Mouse (Mus musculus) forebrain, embryonic 14.5 days (tissue): ENCODE results near the gene Fgfr2. TPM values are rescaled to one million over a fixed set of nuclear protein-coding genes. Genes with fewer than 3 reads are reported as not detected.
A peak's percentile ranks its signal among the peaks of the same experiment; 100 is the strongest.
"Not testable (repeated sequence)": the region's sequence is repeated elsewhere in the genome, so short reads cannot be mapped to it uniquely, and the experiment has no call there.

Source experiments
- ATAC-seq: fragments of 200-750 bp; cut with Nextera tagmentation; 2 replicates; pipeline ENCODE4 v1.8.0; 2017; ENCODE audit warnings: mild to moderate bottlenecking, moderate library complexity
- DNase-seq: peaks from one replicate; pipeline ENCODE4 v3.0.0-alpha.2; 2015; ENCODE audit warnings: low spot score
- H3K27ac ChIP-seq: fragments of 300-500 bp; sonication (generic); 2 replicates; pipeline ENCODE4 v1.5.1; 2014; ENCODE audit warnings: low read depth, mild to moderate bottlenecking, control low read depth, low read length, moderate library complexity
- H3K27me3 ChIP-seq: fragments of 300-500 bp; sonication (generic); replicated peaks from 2 replicates; pipeline ENCODE4 v1.6.1; 2014; ENCODE audit warnings: low read length, control low read depth, mixed read lengths; ENCODE audit not compliant: control insufficient read depth, insufficient read depth
- H3K36me3 ChIP-seq: fragments of 300-500 bp; sonication (generic); 2 replicates; pipeline ENCODE4 v1.6.1; 2014; ENCODE audit warnings: low read length, control low read depth; ENCODE audit not compliant: control insufficient read depth, insufficient read depth
- H3K4me1 ChIP-seq: fragments of 300-500 bp; sonication (generic); 2 replicates; pipeline ENCODE4 v1.6.1; 2014; ENCODE audit warnings: antibody characterized with exemption, low read length, control low read depth; ENCODE audit not compliant: control insufficient read depth, insufficient read depth
- H3K4me2 ChIP-seq: fragments of 300-500 bp; sonication (generic); 2 replicates; pipeline ENCODE4 v1.6.1; 2014; ENCODE audit warnings: mild to moderate bottlenecking, control low read depth, low read length
- H3K4me3 ChIP-seq: fragments of 300-500 bp; sonication (generic); 2 replicates; pipeline ENCODE4 v1.5.1; 2014; ENCODE audit warnings: low read depth, low read length, control low read depth
- H3K9ac ChIP-seq: fragments of 300-500 bp; sonication (generic); 2 replicates; pipeline ENCODE4 v1.6.1; 2014; ENCODE audit warnings: mild to moderate bottlenecking, low read length, control low read depth, moderate library complexity
- H3K9me3 ChIP-seq: fragments of 300-500 bp; sonication (generic); replicated peaks from 2 replicates; pipeline ENCODE4 v1.6.1; 2016; ENCODE audit warnings: low read length, control low read depth, mixed read lengths; ENCODE audit not compliant: control insufficient read depth
- WGBS: fragments of 180-500 bp; shearing (Covaris S2); extraction: QIAGEN DNeasy Blood & Tissue Kit; methylation state at CpG from one replicate; pipeline ENCODE4 v1.1.7; 2014; 5-methylcytosine and 5-hydroxymethylcytosine counted together
- polyA plus RNA-seq: library from polyadenylated mRNA; unstranded; fragments of >200 nt; fragmentation: Nextera tagmentation; extraction: Ambion mirVana; gene quantifications from 2 replicates; pipeline ENCODE4 v1.2.1, GENCODE M21; 2014

Gene Fgfr2
- polyA plus RNA-seq, 1 experiment from 2014 or later: 35.9 TPM

DNA sequence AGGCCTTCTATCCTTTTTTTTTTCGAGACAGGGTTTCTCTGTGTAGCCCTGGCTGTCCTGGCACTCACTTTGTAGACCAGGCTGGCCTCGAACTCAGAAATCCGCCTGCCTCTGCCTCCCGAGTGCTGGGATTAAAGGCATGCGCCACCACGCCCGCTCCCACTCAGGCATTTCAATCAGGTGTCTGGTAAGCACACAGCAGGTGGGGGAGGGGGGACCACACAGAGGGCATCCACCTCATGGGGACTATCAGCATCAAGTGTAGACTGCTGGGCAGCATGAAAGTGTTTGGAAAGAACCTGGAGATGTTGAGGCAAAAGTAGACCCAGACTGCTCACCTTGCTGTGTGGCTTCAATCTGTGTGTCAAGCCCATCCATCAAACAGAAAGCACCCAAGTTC, 27.5 kb downstream of the Fgfr2 start:
- not testable (repeated sequence) for H3K27me3 ChIP-seq, ATAC-seq, DNase-seq, H3K36me3 ChIP-seq, H3K27ac ChIP-seq, H3K9ac ChIP-seq, H3K4me2 ChIP-seq, H3K4me3 ChIP-seq, H3K9me3 ChIP-seq
- WGBS: 86% methylated on average over 7 of the region's 7 CpGs
- H3K4me1 ChIP-seq: peaks cover 16% of the 10 kb centered on the region

DNA sequence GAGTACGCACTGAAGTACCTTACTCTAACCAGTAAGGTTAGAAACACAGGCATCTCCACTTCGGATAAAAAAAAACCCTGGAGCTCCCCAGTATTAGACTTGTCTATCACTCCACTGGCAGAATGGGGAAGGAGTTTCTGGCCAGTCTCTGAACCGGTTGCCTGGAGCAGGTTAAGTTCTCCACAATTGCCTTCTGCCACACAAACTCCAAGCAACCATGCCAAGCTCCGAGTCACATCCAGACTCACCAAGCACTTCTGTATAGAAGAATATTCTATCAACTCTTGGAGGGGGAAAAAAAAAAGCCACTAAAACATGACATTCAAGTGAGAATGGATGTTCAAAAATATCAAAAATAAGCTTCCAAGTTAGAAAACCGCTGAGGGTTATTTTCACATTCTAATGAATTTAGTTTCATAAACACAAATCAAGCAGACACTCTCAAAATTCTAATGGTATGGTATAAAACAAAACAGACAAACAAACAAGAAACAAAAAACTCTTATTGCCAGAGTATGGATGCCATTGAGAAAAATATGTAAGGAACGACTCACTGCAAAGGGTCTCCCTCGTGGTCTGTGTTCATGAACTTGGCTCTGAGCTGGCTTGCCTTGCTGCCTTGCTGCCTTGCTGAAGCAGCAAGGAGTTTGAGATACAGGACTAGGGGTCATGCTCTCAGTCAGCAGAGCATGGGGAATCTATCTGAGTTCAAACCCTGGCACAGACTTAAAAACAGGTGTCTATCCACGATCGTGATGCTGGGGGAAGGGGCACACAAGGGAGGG, 28.2 kb downstream of the Fgfr2 start:
- H3K4me3 ChIP-seq: no peak overlapping the region
- WGBS: 80% methylated on average over 9 of the region's 9 CpGs
- no peak overlapping the region for H3K9ac ChIP-seq
- H3K4me1 ChIP-seq: peaks cover 17% of the 10 kb centered on the region
- H3K9me3 ChIP-seq: no peaks in the 10 kb centered on the region
- DNase-seq: no peak
- no peaks in the 10 kb centered on the region; the same call in 1 of the 2 replicates for H3K36me3 ChIP-seq
- no peak overlapping the region for H3K4me2 ChIP-seq
- H3K27ac ChIP-seq: no peak overlapping the region
- H3K27me3 ChIP-seq: no peaks in the 10 kb centered on the region
- ATAC-seq: no peak

DNA sequence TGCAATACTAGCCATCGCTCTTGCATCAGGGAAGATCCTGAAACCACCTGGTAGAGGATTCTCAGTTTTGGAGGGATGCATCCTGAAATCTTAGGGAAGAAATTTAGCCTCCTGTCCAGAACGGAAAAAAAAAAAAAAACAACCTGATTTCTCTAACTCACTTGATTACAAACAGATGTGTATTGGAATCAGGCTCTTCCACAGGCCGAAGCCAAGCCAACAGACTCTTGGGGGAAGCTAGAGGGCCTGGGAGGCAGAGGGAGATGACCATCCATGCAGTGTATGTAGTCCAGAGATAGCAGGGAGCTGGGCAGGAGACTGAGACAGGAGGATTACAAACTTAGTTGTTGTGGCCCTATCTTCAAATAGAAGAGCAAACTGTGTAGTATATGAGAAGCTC, 29.0 kb downstream of the Fgfr2 start:
- H3K27me3 ChIP-seq: no peaks in the 10 kb centered on the region
- DNase-seq (no peak), ATAC-seq (no peak)
- peaks cover 15% of the 10 kb centered on the region for H3K4me1 ChIP-seq
- no peaks in the 10 kb centered on the region; the same call in 1 of the 2 replicates for H3K36me3 ChIP-seq
- H3K9me3 ChIP-seq: no peaks in the 10 kb centered on the region
- no peak overlapping the region for H3K4me2 ChIP-seq
- H3K9ac ChIP-seq: no peak overlapping the region
- WGBS: 90% methylated on average over 3 of the region's 3 CpGs
- H3K27ac ChIP-seq: no peak overlapping the region
- H3K4me3 ChIP-seq: no peak overlapping the region

DNA sequence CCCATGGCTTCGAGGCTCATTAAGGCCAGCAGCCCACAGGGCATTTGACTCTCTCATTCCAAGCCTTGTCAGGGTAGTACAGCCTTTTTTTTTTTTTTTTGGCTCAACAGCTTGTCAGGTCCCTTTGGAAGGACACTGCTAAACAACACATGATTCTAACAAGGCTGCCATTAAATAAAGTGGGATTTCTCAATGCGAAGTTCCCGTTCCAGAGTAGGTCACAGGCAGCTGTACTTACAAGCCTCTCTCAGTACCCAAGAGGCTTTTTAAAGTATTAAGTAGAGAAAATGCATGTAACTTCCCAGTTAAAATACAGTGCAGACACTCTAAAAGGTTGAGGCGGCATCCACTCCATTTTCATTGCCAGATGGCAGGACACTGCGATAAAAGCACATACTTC, 29.4 kb downstream of the Fgfr2 start:
- Histone ChIP-seq H3K4me1 (peaks cover 18% of the 10 kb centered on the region), H3K4me3 (no peak overlapping the region), H3K27ac (no peak overlapping the region), H3K36me3 (no peaks in the 10 kb centered on the region; the same call in 1 of the 2 replicates), H3K9ac (no peak overlapping the region), H3K4me2 (no peak overlapping the region), H3K27me3 (no peaks in the 10 kb centered on the region), H3K9me3 (no peaks in the 10 kb centered on the region)
- 81% methylated on average over 5 of the region's 5 CpGs for WGBS
- ATAC-seq: no peak
- DNase-seq: no peak

DNA sequence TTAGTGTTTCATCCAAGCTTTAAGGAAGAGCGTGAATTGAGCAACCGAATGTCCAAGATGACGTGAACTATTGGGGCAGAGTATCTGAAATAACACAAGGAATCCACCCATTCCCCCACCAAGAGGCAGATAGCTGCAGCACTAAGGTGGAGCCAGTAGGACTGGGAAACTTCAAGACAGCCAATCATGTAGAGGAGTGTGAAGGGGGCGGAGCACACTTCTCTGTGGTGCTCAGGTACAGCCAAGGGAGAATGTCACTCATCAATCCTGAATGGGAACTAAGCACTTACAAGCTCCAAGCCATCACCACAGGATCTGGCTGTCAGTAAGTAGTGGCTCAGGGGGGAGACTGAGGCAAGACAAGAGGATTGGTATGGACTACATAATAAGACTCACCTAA, 32.5 kb downstream of the Fgfr2 start:
- Histone ChIP-seq H3K4me2 (no peak overlapping the region), H3K9me3 (no peaks in the 10 kb centered on the region), H3K4me3 (no peak overlapping the region), H3K9ac (no peak overlapping the region), H3K4me1 (peaks cover 23% of the 10 kb centered on the region), H3K36me3 (no peaks in the 10 kb centered on the region), H3K27ac (peak overlapping the region; percentile 11; the same call in 1 of the 2 replicates), H3K27me3 (no peaks in the 10 kb centered on the region)
- no peak for ATAC-seq
- WGBS: 81% methylated on average over 4 of the region's 4 CpGs
- DNase-seq: no peak

DNA sequence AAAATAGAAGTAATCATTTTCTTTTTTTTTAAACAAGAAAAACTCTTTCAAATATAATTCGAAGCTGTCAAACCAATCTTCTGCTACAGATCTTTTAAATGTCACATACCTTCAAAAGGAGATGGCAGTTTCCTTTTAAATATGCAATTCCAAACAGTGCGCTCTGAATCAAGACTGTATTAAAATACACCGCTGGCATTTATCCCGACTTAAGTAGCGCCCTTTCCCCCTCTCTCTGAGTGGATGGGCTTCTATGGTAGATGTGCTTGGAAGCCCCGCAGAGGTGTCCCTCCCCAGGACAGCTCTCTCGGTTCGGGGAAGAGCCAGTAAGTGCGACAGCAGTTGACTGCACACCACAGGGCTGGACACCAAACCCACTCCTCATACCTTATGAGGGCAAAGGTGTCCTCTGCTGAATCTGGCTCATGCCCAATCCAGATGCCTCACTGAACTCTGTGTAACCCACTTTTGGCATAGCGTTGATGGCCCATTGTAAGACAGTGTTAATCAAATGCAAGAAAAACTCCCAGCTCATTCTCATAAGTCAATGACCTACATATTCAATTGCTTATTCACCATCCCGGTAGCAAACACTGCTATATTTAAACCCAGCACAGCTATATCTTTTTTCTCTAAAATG, 33.4 kb downstream of the Fgfr2 start:
- Histone ChIP-seq H3K9ac (no peak overlapping the region), H3K36me3 (no peaks in the 10 kb centered on the region), H3K4me1 (peaks cover 25% of the 10 kb centered on the region), H3K4me2 (no peak overlapping the region), H3K9me3 (no peaks in the 10 kb centered on the region), H3K4me3 (no peak overlapping the region), H3K27me3 (no peaks in the 10 kb centered on the region), H3K27ac (no peak overlapping the region)
- 58% methylated on average over 11 of the region's 11 CpGs for WGBS
- DNase-seq (peak; percentile 52), ATAC-seq (peak; percentile 16; the same call in 1 of the 2 replicates)

DNA sequence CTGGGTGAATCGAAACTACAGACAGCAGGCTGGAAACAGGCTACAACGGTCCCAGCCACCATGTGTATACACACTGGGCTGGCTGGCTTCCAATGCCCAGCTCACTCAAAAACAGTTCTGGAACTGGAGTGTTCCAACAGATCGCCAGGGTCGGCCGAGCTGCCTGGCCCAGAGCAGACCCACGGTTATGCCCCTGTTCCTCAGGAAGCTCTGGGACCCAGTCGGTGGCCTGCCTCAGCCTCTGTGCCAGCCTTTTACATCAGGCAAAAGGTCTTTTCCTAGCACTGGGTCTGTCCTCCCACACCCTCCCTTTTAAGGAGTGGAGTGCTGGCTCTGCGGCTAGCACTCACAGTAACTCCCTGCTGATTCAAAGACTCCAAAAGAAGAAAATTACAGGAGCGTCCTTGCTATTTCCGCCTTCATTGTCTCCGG, 34.3 kb downstream of the Fgfr2 start:
- H3K4me1 ChIP-seq: peaks cover 25% of the 10 kb centered on the region
- 12% methylated on average over 11 of the region's 11 CpGs for WGBS
- no peaks in the 10 kb centered on the region for H3K9me3 ChIP-seq
- H3K27me3 ChIP-seq: no peaks in the 10 kb centered on the region
- H3K27ac ChIP-seq: peak overlapping the region; percentile 78
- no peaks in the 10 kb centered on the region for H3K36me3 ChIP-seq
- H3K9ac ChIP-seq: peak overlapping the region; percentile 25; the same call in 1 of the 2 replicates
- ATAC-seq (peak; percentile 82), DNase-seq (peak; percentile 86)
- peak overlapping the region; percentile 33 for H3K4me2 ChIP-seq
- no peak overlapping the region for H3K4me3 ChIP-seq

DNA sequence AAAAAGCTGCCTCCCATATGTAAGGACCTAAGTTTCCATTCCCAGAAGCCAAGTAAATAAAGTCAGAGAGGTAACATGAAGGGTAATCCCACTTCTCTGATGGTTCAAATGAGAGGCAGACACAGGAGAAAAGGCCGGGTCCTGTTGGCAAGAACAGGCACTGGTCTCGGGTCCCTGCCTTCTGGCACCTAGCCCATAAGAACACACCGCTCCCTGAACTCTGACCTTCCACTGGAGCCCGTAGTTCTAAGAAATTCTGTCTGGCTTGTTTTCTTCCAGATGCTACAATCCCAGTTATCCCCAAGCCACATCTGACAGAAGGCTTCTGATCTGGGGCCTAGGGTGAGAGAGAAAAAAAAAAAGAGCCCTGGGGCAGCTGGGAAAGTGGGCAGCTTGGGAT, 34.7 kb downstream of the Fgfr2 start:
- ATAC-seq (no peak), DNase-seq (no peak)
- WGBS: 60% methylated on average over 4 of the region's 4 CpGs

DNA sequence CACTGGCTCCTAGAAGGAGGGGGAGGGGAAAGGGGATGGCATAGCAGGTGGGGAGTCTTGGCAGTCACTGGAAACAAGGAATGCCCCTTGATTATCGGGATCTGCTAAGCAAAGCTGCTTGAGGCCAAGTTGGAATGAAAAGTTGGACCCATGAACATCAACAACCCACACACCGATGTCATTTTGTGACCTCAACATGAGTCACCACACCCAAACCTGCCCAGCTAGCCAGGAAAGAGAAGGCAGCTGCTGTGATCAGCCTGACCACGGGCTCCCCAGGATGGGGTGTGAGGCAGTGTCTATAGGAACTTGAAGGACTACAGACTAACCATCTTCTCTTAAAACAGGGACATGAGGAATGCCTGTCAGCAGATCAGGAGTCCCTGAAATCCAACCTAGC, 37.7 kb downstream of the Fgfr2 start:
- Histone ChIP-seq H3K4me1 (peaks cover 22% of the 10 kb centered on the region), H3K9me3 (no peaks in the 10 kb centered on the region), H3K27ac (no peak overlapping the region), H3K9ac (no peak overlapping the region), H3K27me3 (no peaks in the 10 kb centered on the region), H3K4me2 (no peak overlapping the region), H3K36me3 (peaks cover 2% of the 10 kb centered on the region; the same call in 1 of the 2 replicates), H3K4me3 (no peak overlapping the region)
- no peak for ATAC-seq
- DNase-seq: no peak
- 94% methylated on average over 3 of the region's 3 CpGs for WGBS

More for the DNA sequence above, 34.7 kb downstream of the Fgfr2 start:
- Histone ChIP-seq H3K4me3 (no peak overlapping the region), H3K27ac (peak overlapping the region; percentile 78), H3K36me3 (no peaks in the 10 kb centered on the region), H3K27me3 (no peaks in the 10 kb centered on the region), H3K4me2 (peak overlapping the region; percentile 33), H3K9me3 (no peaks in the 10 kb centered on the region), H3K4me1 (peaks cover 25% of the 10 kb centered on the region), H3K9ac (peak overlapping the region; percentile 25; the same call in 1 of the 2 replicates)
